Mouse (Mus musculus): ENCODE measurements around the gene Alg12. TPM values are rescaled to one million over a fixed set of nuclear protein-coding genes. Genes with fewer than 3 reads are reported as not detected.

The Alg12 gene
- polyA plus RNA-seq, 1 experiment from 2014 or later = 8.3 TPM

DNA sequence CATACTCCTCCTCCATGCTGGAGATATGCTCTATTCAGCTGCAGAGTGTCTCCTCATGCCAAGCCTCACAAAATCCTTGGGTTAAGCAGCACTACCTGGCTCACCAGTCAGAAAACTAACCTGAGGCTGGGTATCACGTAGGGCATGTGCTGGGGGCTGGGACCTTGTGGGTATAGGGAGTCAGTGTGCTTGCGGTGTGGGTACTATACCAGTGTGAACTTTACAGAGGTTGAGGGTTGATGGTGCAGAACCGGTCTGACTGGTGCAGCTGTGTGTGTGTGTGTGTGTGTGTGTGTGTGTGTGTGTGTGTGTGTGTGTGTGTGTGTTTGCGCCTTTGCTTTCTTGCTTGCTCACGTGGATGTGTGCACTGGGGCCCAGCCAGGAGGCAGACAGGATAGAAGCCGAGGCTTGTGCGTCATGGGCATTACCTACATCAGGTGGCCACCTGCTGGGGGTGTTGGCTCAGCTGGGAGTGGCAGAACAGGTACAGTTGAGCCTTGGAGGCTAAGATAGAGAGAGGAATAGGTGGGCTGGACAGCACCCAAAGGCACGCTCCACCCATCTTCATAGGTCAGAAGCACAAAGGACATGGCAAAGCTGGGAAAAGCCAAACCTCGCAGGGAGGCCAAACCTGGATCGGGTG, 32.5 kb upstream of the Alg12 start:
- ATAC-seq (ENCODE audit: low FRiP score) = no peak
- H3K4me2 ChIP-seq = no peak overlapping the region
- 81% methylated on average over 10 of the region's 10 CpGs for WGBS
- no peaks in the 10 kb centered on the region for H3K27me3 ChIP-seq
- peaks cover 19% of the 10 kb centered on the region; the same call in 1 of the 2 replicates for H3K4me1 ChIP-seq
- H3K9me3 ChIP-seq = no peaks in the 10 kb centered on the region
- H3K27ac ChIP-seq = no peak overlapping the region
- no peak overlapping the region for H3K9ac ChIP-seq
- H3K4me3 ChIP-seq (replicated peaks) = no peak overlapping the region
- no peaks in the 10 kb centered on the region for H3K36me3 ChIP-seq (replicated peaks)

GRCm38 (mm10) chr15:88851076-88851475, 32.0 kb upstream of the Alg12 start:
- Histone ChIP-seq H3K9me3 (no peaks in the 10 kb centered on the region), H3K4me3 (replicated peaks) (no peak overlapping the region), H3K4me1 (peaks cover 19% of the 10 kb centered on the region; the same call in 1 of the 2 replicates), H3K36me3 (replicated peaks) (no peaks in the 10 kb centered on the region), H3K4me2 (no peak overlapping the region), H3K27ac (no peak overlapping the region), H3K27me3 (no peaks in the 10 kb centered on the region), H3K9ac (no peak overlapping the region)
- ATAC-seq (ENCODE audit: low FRiP score) = no peak
- WGBS = 70% methylated on average over 3 of the region's 3 CpGs

DNA sequence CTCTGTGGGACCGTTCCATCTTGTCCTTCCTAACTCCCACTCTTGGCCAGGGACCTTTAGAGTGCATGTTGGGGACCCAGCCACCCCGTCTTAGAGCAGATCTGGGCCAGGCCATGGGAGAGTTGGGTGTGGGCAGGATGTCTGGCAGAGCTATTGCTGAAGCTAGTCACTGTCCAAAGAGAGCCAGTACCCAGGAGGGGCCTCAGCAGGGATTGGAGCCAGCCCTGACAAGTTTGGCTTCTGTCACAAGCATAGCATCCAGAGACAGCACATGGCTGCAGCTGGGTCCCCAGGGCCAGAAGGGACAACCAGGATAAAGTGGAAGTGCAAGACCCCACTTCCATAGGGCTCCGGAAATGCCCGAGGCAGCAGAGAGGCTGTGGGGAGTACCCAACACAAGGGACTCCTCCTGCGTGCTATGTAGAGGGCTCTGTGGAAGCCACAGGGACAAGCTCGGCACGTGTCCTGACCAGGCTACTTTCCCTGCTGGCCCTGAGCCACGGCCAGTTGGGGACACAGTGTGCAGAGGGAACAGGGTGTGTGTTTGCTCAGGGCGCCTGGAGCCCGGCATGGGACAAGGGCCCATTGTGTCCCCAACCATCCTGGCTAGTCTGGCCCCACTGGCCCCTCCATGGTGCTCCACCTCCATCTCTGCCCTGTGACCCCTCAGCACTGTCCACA, 31.2 kb upstream of the Alg12 start:
- Histone ChIP-seq H3K4me3 (replicated peaks) (no peak overlapping the region), H3K36me3 (replicated peaks) (no peaks in the 10 kb centered on the region), H3K4me1 (peaks cover 19% of the 10 kb centered on the region; the same call in 1 of the 2 replicates), H3K27me3 (no peaks in the 10 kb centered on the region), H3K9me3 (no peaks in the 10 kb centered on the region), H3K27ac (no peak overlapping the region), H3K4me2 (no peak overlapping the region), H3K9ac (no peak overlapping the region)
- 65% methylated on average over 10 of the region's 10 CpGs for WGBS
- no peak for ATAC-seq (ENCODE audit: low FRiP score)

GRCm38 (mm10) chr15:88849621-88850020, 30.5 kb upstream of the Alg12 start:
- no peaks in the 10 kb centered on the region for H3K27me3 ChIP-seq
- ATAC-seq (ENCODE audit: low FRiP score) = no peak
- H3K9ac ChIP-seq = no peak overlapping the region
- H3K4me1 ChIP-seq = peaks cover 13% of the 10 kb centered on the region; the same call in 1 of the 2 replicates
- no peak overlapping the region for H3K4me3 ChIP-seq (replicated peaks)
- 87% methylated on average over 2 of the region's 2 CpGs for WGBS
- H3K4me2 ChIP-seq = no peak overlapping the region
- H3K27ac ChIP-seq = no peak overlapping the region
- H3K9me3 ChIP-seq = no peaks in the 10 kb centered on the region
- no peaks in the 10 kb centered on the region for H3K36me3 ChIP-seq (replicated peaks)

DNA sequence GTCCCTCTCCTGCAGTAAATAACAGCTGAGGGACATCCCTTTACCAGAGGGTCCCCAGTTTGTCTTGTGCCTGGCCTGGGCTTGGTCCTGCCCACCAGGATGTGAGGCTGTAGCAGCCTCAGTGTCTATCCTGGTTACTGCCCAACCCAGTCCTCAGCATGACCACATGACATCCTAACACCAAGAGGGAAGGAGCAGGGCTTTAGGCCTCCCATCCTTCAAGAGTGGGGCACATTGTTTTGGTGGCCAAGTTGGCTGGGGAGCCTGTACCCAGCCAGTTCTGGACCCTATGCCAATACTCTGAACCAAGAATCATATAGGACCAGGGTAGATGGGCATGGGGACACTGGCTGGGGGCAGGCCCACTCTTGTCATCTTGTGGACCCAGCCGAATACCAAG, 29.5 kb upstream of the Alg12 start:
- Histone ChIP-seq H3K4me3 (replicated peaks) (no peak overlapping the region), H3K9ac (no peak overlapping the region), H3K9me3 (no peaks in the 10 kb centered on the region), H3K36me3 (replicated peaks) (no peaks in the 10 kb centered on the region), H3K27ac (no peak overlapping the region), H3K27me3 (no peaks in the 10 kb centered on the region), H3K4me1 (0 out of 2 replicates have a peak, but pooled peaks cover 6% of the 10 kb centered on the region), H3K4me2 (no peak overlapping the region)
- ATAC-seq (ENCODE audit: low FRiP score) = no peak
- WGBS = 90% methylated on average over 1 of the region's 1 CpGs

DNA sequence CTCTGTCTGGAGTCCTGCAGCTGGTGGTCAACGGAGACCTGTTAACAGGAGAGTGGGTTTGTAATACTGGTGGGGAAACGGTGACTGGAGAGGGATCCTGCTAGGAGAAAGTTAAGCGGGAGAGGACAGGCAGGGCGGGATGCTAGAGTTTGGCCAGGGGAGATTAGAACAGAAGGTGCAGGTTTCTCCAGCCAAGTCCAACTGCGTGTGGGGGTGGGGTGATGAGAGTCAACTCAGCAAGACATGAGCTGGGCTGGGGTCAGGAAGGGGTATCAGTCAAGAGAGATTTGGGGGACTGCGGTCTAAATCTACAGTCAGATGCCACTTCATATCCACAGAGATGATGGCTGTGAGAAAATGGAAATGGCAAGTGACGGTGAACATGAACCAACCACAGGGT, 25.8 kb upstream of the Alg12 start:
- H3K27ac ChIP-seq = no peak overlapping the region
- H3K4me3 ChIP-seq (replicated peaks) = no peak overlapping the region
- WGBS = 92% methylated on average over 7 of the region's 7 CpGs
- H3K4me2 ChIP-seq = no peak overlapping the region
- H3K4me1 ChIP-seq = peaks cover 6% of the 10 kb centered on the region
- no peak for ATAC-seq (ENCODE audit: low FRiP score)
- H3K36me3 ChIP-seq (replicated peaks) = no peaks in the 10 kb centered on the region
- 0 out of 2 replicates have a peak, but pooled peaks cover 3% of the 10 kb centered on the region for H3K27me3 ChIP-seq
- no peaks in the 10 kb centered on the region for H3K9me3 ChIP-seq
- no peak overlapping the region for H3K9ac ChIP-seq

DNA sequence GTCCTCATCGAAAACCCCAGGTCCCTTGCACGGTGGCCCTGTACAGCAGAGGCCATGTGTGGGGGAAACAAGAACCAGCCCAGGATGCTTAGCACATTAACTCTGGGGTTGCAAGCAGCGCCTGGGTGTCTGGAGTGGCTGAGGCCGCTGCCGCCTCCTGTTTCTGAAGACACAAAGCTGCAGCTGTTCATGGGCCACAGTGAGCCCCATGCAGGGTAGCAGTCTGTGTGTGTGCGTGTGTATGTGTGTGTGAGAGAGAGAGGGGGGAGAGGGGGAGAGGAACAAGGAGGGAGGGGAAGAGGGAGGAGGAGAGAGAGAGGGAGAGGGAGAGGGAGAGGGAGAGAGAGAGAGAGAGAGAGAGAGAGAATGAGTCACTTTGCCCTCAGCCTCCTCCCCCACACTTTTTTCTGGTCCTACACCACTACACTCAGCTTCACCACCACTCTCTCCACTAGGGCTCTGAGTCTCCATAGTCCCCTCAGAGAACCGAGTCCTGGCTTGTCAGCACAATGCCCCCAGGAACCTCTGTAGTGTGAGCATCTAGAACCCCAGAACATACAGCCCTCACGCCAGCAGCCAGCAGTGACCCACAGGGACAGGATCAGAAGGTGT, 24.5 kb upstream of the Alg12 start:
- Histone ChIP-seq H3K27me3 (0 out of 2 replicates have a peak, but pooled peaks cover 3% of the 10 kb centered on the region), H3K4me1 (peaks cover 19% of the 10 kb centered on the region), H3K9me3 (no peaks in the 10 kb centered on the region), H3K4me2 (no peak overlapping the region), H3K4me3 (replicated peaks) (no peak overlapping the region), H3K9ac (no peak overlapping the region), H3K36me3 (replicated peaks) (no peaks in the 10 kb centered on the region), H3K27ac (no peak overlapping the region)
- 0 out of 2 replicates have a peak, but pooled peaks have one; percentile 31 for ATAC-seq (ENCODE audit: low FRiP score)
- WGBS = 47% methylated on average over 8 of the region's 8 CpGs

GRCm38 (mm10) chr15:88842300-88842673, 23.2 kb upstream of the Alg12 start:
- 0 out of 2 replicates have a peak, but pooled peaks cover 3% of the 10 kb centered on the region for H3K27me3 ChIP-seq
- H3K4me2 ChIP-seq = no peak overlapping the region
- ATAC-seq (ENCODE audit: low FRiP score) = no peak
- H3K36me3 ChIP-seq (replicated peaks) = no peaks in the 10 kb centered on the region
- H3K27ac ChIP-seq = no peak overlapping the region
- H3K4me1 ChIP-seq = peaks cover 29% of the 10 kb centered on the region
- H3K9me3 ChIP-seq = no peaks in the 10 kb centered on the region
- H3K4me3 ChIP-seq (replicated peaks) = no peak overlapping the region
- 74% methylated on average over 3 of the region's 3 CpGs for WGBS
- no peak overlapping the region for H3K9ac ChIP-seq

- Histone ChIP-seq H3K27ac (no peak overlapping the region), H3K4me1 (peaks cover 32% of the 10 kb centered on the region), H3K4me2 (no peak overlapping the region), H3K27me3 (0 out of 2 replicates have a peak, but pooled peaks cover 3% of the 10 kb centered on the region), H3K9ac (no peak overlapping the region), H3K4me3 (replicated peaks) (no peak overlapping the region), H3K36me3 (replicated peaks) (no peaks in the 10 kb centered on the region), H3K9me3 (no peaks in the 10 kb centered on the region)
- ATAC-seq (ENCODE audit: low FRiP score) = no peak
- 86% methylated on average over 3 of the region's 3 CpGs for WGBS
Measured at GRCm38 (mm10) chr15:88841580-88842299, 22.6 kb upstream of the Alg12 start.

GRCm38 (mm10) chr15:88841160-88841559, 22.0 kb upstream of the Alg12 start:
- no peak for ATAC-seq (ENCODE audit: low FRiP score)
- 100% methylated on average over 2 of the region's 2 CpGs for WGBS
- H3K9ac ChIP-seq = no peak overlapping the region
- H3K4me3 ChIP-seq (replicated peaks) = no peak overlapping the region
- no peak overlapping the region for H3K27ac ChIP-seq
- H3K4me2 ChIP-seq = no peak overlapping the region
- H3K9me3 ChIP-seq = no peaks in the 10 kb centered on the region
- no peaks in the 10 kb centered on the region for H3K36me3 ChIP-seq (replicated peaks)
- peaks cover 32% of the 10 kb centered on the region for H3K4me1 ChIP-seq
- H3K27me3 ChIP-seq = 0 out of 2 replicates have a peak, but pooled peaks cover 3% of the 10 kb centered on the region

- Histone ChIP-seq H3K4me2 (no peak overlapping the region), H3K9ac (no peak overlapping the region)
Measured at GRCm38 (mm10) chr15:88840126-88840525, 21.0 kb upstream of the Alg12 start.

DNA sequence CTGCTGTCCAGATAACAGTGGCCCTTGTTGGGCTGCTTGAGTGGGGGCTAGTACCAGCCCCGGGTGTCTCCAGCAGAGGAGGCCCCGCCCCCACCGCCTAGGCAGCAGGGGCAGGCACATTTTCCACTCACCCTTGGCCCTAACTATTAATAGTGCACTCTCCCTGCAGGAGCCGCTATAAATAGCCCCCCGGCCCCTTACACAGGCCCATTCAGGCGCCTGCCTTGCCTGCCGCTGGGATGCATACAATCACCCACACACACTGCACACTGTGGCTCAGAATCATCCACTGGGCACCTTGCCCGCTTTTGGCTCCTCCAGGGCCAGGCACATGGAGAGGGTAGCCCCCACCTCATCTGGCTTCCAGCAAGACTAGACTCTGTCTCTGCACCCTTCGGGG, 20.2 kb upstream of the Alg12 start:
- Histone ChIP-seq H3K9ac (no peak overlapping the region), H3K27ac (peak overlapping the region; percentile 50), H3K27me3 (0 out of 2 replicates have a peak, but pooled peaks cover 3% of the 10 kb centered on the region), H3K4me1 (peaks cover 32% of the 10 kb centered on the region), H3K4me2 (peak overlapping the region; percentile 15; the same call in 1 of the 2 replicates), H3K36me3 (replicated peaks) (no peaks in the 10 kb centered on the region), H3K4me3 (replicated peaks) (no peak overlapping the region), H3K9me3 (no peaks in the 10 kb centered on the region)
- ATAC-seq (ENCODE audit: low FRiP score) = peak; percentile 71
- 23% methylated on average over 9 of the region's 9 CpGs for WGBS

More at GRCm38 (mm10) chr15:88840126-88840525, 21.0 kb upstream of the Alg12 start:
- Histone ChIP-seq H3K27me3 (0 out of 2 replicates have a peak, but pooled peaks cover 3% of the 10 kb centered on the region), H3K4me3 (replicated peaks) (no peak overlapping the region), H3K4me1 (peaks cover 32% of the 10 kb centered on the region), H3K9me3 (no peaks in the 10 kb centered on the region), H3K27ac (peak overlapping the region; percentile 50; the same call in 1 of the 2 replicates), H3K36me3 (replicated peaks) (no peaks in the 10 kb centered on the region)
- ATAC-seq (ENCODE audit: low FRiP score) = no peak
- 62% methylated on average over 10 of the region's 10 CpGs for WGBS

All from forebrain, embryonic 12.5 days (tissue).